Mouse (Mus musculus) frontal cortex, postnatal 36 days (tissue): ENCODE data around the gene Gm15319.
"Not testable (repeated sequence)": the region's sequence is repeated elsewhere in the genome, so short reads cannot be mapped to it uniquely, and the experiment has no call there.

ENCODE experiments used
- DNase-seq, 2 experiments: peaks; one replicate each; pipeline ENCODE4 v3.0.0; 2022; ENCODE audit warnings: low spot score in 2 of 2

Gm15319 gene

DNA sequence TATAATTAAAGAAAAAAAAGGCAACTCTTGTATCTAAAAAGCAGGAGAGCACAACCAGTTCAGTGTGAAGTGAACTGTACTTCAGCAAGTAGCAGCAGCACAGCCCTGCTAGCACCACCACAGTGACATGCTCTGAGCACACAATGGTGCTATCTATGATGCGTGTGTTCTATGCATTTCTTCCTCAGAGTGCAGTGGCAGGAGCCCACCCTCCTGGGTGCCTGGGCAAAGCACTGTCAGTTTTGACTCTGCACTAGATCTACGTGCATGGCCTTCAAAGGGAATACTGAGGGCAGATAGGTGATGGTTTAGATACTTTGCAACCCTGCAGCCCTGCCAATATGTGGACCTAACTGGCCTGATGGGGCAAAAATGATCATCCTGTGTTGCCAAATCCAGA lies at the start of gene Gm15319:
Gene Gm15319, minus strand, starts transcription at position 101 of the 400 bp plus-strand sequence.
- not testable (repeated sequence) for DNase-seq

DNA sequence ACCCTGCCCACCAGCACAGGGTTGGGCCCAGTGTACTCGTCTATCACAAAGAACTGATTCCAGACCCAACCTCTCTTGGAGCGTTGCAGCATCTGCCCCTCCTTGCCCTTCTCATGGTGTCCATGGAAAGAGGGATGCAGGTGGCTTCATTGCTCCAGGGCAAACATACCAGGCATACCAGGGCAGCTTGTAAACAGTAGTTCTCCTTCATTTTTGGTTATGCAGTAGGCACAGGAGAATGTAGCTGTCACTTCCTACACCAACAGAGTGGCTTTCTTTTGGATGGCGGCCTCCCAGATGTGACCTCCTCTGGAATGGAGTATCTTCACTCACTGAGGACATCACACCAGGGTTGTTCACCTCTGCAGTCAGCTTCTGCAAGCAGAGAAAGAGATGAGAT lies 47.3 kb upstream of the Gm15319 start:
- not testable (repeated sequence) for DNase-seq

DNA sequence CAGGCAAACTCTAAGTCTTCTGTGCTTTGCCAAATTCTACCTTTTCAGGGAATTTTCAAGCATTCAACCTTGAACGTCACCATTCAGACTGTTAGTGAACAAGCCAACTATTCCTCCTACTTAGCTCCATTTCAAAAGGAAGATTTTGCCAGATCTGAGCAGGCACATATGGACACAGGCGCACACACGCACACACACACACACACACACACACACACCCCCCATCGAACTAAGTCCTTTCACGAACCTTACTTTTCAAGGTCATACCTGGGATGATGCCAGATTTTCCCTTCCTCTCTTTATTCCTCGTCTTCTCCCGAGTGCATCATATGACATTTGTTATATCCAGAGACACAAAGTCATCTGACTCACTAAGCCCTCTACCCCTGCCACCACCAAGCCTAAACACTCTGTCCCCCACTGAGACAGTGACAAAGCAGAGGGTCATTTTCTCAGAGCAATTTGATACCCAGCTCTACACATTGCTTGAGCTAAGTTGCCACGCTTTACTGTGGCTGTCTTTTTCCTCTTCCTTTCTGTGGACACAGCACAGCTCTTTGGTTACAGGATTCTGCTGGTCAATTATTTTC lies 45.5 kb upstream of the Gm15319 start:
- not testable (repeated sequence) for DNase-seq

DNA sequence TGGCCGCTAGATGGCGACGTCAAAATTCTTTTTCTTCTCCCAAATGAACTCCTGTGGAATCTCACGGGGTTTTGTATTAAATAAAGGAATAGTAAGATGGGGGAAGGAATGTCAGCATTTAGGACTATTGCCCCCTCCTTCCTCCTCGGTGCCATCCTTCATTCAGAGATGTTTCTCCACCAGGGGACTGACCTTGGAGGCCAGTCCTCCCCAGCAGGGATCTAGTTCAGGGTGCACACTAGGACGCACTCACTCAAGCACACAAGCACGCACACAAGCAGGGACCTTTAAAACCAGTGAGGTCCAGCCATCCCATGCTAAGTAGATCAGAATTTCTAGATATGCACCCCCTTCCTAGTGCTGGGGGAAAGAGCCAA lies 26.3 kb upstream of the Gm15319 start:
- DNase-seq, result peak; percentile 63 to 76

DNA sequence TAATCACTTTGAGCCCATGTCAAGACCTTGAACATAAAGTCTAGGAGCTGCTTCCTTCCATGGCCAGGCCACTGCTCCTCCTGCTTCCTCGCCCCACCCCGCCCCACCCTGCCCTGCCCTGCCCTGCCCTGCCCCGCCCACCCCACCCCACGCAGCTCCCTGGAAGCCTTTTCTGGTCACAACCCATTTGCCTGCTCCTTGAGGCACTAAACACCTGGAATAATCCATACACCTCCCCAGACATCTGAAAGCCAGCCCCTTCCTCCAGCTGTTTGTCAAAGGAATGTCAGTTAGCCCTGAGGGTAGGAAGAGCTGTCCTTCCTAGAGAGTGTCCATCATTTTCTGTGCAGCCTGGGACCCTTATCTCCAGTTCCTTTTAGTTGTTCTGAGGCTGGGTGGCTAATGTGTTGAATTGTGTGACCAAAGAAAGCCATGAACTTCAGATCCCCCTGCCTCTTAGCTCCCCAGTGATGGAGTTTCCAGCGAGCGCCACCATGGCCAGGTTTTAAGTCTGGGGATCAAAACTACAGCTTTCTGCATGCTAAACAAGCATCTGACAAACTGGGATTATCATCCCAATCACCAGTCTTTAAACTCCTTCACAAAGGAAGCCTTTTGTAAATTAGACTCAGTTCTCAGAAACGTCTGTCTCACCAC lies 25.8 kb upstream of the Gm15319 start:
- not testable (repeated sequence) for DNase-seq

DNA sequence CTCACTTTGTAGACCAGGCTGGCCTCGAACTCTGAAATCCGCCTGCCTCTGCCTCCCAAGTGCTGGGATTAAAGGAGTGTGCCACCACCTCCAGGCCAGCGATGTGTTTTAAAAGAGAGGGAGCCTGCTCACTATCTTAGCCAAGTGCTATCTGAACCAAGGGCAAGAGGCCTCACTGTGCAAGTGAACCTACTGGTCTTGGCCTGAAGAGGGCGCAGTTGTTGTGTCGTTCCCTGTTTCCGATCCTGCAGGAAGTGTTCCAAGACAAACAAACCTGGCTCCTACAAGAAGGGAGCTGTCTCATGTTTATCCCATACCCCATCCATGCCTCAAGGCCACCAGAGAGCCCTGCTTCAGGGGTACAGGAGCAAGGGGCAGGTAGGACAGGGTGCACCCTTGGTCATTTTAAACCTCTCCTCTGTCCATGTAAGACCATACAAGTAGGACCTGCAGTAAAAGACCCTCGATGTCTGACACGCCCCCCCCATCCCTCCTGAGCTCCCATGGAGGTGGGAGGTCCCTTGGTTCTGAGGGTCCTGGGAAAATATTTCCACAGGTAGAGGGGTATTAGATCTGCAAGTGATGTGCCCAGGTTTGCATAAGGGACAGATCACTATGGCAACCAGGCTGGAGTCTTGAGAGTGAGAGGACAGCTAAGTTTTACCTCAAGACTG lies 24.2 kb upstream of the Gm15319 start:
- DNase-seq, result not testable (repeated sequence)

DNA sequence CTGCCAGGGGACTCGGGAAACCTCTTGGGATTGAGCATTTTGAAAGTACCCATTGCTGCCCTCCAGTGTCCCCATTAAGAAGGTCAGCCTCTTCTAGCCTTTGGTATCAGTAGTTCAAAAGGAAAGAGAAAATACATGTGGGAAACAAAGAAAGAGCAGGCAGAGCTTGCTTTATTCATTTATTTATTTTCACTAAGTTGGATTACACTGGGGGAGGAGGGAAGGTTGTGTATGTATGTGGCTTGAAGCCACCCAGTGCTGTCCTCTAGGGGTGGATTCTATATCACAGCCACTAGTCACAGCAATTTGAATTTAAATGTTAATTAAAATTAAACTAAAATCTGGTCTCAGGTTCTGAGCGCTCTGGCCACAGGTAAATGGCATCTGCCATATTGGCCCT lies 22.0 kb upstream of the Gm15319 start:
- DNase-seq, result not testable (repeated sequence)

DNA sequence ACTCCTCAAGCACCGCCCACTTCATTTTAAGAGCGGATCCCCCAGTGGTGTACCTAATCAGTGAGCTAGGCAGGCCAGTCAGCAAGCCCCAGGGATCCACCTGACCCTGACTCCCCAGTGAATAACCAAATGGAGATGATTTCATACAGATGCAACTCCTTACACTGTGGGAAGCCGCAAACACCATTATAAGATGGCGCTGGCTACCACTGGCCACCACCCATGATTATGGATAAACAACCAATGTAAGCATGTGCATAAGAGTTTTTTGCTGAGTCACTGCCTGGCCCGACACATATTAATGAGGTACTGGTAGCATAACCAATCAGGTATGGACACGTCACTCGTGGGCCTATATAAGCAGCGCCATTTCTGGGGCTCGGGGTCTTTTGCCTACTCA lies 21.1 kb upstream of the Gm15319 start:
- not testable (repeated sequence) for DNase-seq

DNA sequence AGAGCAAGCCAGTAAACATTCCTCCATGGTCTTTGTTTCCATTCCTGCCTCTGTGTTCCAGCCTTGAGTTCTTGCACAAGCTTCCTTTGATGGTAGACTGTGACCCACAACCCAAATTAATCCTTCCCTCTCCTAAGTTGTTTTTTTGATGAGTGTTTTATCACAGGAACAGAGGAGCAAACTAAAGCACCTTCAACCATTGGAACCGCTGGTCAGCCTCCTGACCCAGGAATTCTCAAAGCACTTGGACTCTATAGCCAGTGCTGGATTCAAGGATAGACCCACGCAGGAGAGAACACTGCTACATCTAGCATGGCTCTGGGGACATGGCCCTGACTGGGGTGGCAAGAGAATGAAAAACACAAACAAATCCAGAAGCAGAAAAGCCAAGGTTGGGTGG lies 19.1 kb upstream of the Gm15319 start:
- not testable (repeated sequence) for DNase-seq

DNA sequence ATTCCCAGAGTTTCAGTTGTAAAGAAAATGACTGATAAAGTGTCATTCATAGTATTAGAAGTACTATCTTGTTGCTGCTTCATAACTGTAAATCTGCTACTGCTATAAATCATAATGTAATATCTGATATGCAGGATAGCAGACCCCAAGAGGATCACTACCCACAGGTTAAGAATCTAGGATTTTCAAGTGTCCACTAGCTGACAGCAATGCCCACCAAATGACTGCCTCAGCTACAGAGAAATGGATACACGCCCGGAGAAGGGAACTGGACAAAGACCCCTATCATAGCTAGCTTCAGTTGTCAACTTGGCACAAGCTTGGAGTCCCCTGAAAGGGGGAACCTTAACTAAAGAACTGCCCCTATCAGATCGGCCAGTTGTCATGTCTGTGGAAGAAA lies 18.6 kb upstream of the Gm15319 start:
- DNase-seq, result not testable (repeated sequence)

DNA sequence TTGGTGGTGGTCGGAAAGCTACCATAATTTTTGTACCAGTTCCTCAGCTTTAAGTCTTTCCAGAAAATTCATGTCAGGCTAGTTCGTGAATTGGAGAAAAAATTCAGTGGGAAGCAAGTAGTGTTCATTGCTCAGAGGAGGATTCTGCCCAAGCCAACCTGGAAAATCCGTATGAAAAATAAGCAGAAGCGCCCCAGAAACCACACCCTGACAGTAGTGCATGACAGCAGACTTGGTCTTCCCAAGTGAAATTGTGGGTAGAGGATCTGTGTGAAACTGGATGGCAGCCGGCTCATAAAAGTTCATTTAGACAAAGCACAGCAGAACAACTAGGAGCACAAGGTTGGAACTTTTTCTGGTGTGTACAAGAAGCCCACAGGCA lies 18.2 kb upstream of the Gm15319 start:
- not testable (repeated sequence) for DNase-seq

DNA sequence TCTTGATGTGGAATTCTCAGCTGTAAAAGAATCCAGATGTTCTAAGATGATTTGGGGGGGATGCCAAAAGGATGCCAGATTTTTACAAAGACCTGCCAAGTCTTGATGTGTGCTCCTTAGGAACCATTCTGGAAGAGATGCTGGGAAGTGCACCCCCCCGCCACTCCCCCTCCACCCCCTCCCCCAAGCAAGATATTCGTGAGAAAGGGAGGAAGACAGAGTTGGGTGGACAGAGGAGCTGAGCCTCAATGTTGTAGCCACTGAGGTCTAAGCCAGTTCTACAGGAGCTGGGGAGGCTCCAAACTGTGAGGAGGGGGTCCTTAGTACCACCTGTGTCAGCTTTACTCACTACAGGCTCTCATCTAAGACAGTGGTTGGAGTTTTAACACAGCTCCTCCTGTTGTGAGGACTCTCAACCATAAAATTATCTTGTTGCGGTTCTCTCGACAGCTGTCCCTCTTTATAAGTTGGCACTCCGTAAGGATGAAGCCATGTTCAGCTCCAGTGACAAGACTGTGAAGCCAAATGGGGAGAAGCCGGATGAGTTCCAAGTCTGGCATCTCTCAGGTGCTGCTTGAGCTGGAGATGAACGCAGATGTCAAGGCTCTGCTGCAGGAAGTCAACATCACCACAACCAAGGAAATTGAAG lies 17.7 kb upstream of the Gm15319 start:
- DNase-seq, result not testable (repeated sequence)

DNA sequence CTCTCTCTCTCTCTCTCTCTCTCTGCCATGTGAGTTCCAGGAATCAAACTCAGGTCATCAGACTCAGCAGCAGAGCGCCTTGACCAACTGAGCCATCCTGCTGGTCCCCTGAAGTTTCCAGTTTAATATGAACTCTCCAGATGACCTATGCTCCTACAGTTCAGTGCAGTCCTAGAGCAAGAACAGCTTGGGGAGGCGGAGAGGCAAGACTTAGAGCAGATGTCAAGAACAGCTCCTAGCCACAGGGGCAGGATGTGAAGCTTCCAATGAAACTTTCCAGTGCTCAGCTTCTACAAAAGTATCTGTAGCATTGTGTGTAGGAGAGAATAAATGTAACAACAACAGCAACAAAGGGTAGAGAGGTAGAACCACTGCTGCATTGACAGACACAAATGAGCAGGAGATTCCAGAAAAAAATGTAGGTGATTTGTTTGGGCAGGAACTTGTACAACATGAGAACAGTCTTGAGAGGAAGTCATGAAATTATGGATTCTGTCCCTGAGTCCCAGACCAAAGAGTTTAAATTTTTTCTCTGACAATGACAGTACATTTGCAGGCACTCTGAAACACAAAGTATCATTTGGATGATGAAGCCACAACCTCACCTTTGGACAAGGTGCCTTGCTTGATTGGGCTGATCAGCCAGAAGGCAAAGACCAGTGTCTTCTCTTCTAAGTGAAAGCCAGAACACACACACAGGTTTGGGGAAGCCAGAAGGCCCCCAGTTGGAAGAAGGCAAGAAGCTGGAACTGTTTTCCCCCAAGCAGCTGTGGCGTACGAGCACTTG lies 16.8 kb upstream of the Gm15319 start:
- not testable (repeated sequence) for DNase-seq

DNA sequence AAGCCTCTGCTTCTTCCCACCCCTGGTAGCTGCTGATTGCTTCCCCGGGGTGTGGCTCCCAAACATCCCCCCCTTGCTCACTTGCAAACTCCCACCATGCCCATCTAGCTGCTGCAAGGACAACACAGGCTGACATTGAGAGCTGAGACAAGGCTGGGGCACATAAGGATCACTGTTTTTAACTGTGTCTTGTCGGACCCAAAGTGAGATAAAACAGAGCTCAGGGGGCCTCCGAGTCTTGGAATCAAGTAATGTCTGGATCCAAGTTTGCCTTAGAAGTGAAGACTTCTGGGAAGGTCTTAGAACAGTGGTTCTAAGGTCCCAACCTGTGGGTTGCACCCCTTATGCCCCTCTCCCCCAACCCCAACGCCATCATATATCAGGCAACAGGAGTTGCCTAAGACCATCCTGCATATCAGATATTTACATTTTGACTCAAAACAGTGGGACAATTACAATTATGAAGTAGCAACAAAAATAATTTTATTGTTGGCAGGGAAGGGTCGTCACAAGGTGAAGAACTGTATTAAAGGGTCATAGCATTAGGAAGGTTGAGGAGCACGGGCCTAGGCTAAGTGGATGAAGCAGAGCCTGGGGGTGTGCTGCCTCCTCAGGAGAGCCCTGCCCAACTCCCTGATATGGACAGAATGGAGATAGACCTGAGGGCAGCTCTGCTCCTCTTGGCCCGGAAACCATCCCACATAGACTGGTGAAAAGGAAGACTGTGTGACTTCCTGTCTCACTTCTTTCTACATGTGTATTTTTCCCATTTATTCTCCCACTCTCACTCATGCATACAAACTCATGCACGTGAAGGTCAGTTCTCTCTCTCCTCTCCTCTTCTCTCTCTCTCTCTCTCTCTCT lies 16.0 kb upstream of the Gm15319 start:
- DNase-seq, result not testable (repeated sequence)

DNA sequence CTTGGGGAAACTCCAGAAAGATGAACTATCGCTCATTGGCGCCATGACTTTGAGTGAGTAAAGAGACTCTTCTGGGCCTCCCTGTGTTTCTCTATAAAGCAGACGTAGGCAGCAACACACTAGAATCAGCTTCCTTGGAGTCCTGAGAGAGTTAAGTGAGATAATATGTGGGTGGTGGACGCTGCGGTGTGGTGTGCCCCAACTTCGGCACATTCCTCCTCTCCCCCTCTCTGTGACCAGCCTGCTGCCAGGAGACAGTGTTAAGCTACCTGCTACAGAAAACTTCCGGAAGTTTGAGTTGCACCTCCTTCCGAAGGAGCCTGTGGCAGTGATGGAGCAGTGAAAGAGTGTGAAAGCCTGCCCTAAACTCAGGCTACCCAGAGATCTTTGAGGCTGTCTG lies 15.3 kb upstream of the Gm15319 start:
- DNase-seq, result peak; percentile 55 to 63

DNA sequence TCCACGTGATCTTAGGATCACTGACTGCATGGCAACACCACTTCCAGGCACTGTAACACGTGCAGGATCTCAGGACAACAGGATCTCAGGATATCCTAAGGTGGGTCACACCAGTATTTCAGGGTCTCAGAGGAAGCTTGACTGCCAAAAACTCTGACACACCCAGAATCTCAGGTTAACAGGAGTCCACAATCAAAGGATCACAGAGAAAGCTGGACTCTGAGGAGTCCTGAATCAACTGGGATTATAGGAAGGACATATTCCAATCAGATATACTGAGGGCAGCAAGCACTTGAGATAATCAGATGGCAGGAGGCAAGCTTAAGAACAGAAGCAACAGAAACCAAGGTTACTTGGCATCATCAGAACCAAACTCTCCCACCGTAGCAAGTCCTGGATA lies 12.7 kb upstream of the Gm15319 start:
- DNase-seq, result not testable (repeated sequence)

DNA sequence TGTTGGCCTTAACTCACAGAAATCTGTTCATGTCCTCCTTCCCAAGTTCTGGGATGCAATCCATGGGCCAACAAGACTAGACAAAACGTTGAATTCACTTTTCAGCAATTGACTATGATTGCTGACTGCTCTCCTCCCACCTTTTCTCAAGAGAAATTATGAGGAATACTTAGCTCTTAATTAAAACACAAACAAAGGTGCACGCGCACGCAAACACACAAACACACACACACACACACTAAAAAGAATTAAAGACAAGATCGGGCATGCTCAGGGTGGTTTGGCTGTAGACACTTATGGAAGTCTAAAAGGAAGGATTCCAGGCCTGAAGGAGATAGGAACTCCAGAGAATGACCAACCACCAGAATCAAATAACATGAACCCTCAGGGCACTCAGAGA lies 6.6 kb downstream of the Gm15319 start:
- not testable (repeated sequence) for DNase-seq

DNA sequence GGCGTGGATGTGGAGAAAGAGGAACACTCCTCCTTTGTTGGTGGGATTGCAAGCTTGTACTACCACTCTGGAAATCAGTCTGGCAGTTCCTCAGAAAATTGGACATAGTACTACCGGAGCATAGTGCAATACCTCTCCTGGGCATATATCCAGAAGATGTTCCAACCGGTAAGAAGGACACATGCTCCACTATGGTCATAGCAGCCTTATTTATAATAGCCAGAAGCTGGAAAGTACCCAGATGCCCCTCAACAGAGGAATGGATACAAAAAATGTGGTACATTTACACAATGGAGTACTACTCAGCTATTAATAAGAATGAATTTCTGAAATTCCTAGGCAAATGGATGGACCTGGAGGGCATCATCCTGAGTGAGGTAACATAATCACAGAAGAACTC lies 9.4 kb downstream of the Gm15319 start:
- peak in 1 of 2 experiments; percentile 5 for DNase-seq

DNA sequence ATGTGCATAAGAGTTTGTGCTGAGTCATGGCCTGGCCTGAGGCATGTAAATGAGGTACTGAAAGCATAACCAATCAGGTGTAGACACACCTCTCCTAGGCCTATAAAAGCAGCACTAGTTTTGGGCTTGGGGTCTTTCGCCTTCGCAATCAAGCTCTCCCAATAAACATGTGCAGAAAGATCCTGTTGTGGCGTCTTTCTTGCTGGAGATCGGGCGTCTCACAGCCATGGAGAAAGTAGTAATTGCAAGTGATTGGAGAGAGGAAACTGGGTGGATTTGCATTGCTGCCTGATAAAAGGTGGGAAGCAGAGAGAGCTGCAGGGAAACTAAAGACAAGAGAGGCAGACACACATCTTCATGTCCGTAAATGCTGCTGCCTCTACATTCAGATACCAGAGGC lies 60.3 kb downstream of the Gm15319 start:
- DNase-seq, result not testable (repeated sequence)

DNA sequence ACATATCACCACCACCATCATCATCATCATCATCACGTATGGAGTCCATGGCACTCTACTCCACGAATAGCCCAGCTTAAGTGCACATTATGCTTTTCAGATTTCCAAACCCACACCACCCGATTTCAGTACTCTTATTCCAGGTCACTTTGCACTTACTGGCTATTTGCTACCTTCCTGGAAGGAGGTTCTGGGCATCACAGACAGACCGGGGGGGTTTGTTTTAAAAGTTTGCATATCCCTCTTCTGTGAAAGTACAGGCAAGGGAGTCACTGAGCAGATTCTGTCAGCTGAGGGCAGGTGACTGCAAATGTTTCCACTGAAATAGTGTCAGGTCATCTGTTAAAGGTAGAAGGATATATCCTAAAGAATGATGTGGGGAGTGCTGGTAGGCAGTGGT lies 63.0 kb downstream of the Gm15319 start:
- not testable (repeated sequence) for DNase-seq
